Mouse (Mus musculus) CH12.LX (cell line): ENCODE data around the gene Cisd2. TPM values are rescaled to one million over a fixed set of nuclear protein-coding genes. Genes with fewer than 3 reads are reported as not detected.

Experiments used
- DNase-seq: peaks from one replicate; pipeline ENCODE4 v3.0.0-alpha.2; 2013; ENCODE audit errors: extremely low read depth
- H3K27ac ChIP-seq: 2 replicates; pipeline ENCODE4 v1.5.1; 2012; ENCODE audit warnings: low read depth, mild to moderate bottlenecking, control low read depth, moderate library complexity; ENCODE audit not compliant: insufficient read depth
- H3K27me3 ChIP-seq: replicated peaks from 2 replicates; pipeline ENCODE3; 2012; ENCODE audit warnings: inconsistent platforms
- H3K36me3 ChIP-seq, 2 experiments: replicated peaks in 1 of 2; 2 replicates each; pipeline versions ENCODE3 to v1.6.1; 2012; ENCODE audit warnings: inconsistent platforms in 1 of 2, low read length in 1 of 2, mild to moderate bottlenecking in 1 of 2, mixed read lengths in 1 of 2, moderate library complexity in 1 of 2; ENCODE audit not compliant: control insufficient read depth in 1 of 2, insufficient read depth in 1 of 2
- H3K4me1 ChIP-seq, 2 experiments: 2 replicates each; pipeline ENCODE4 v1.6.1; 2012; ENCODE audit warnings: inconsistent platforms in 1 of 2, moderate library complexity in 1 of 2; ENCODE audit not compliant: insufficient read depth in 2 of 2, control insufficient read depth in 1 of 2
- H3K4me2 ChIP-seq: 2 replicates; pipeline ENCODE4 v1.6.1; 2012; ENCODE audit warnings: low read depth, mild to moderate bottlenecking, control low read depth; ENCODE audit not compliant: poor library complexity, insufficient read depth, severe bottlenecking
- H3K4me3 ChIP-seq, 3 experiments: fragments of 150-350 bp in 1 of 3; sonication (generic) in 1 of 3; replicated peaks in 1 of 3; 2 replicates each; pipeline versions ENCODE3 to v1.5.1; 2011 to 2012; ENCODE audit warnings: low read depth in 2 of 3, low read length in 2 of 3, mild to moderate bottlenecking in 2 of 3, moderate library complexity in 2 of 3, control low read depth in 1 of 3, improper control_type of control experiment in 1 of 3, inconsistent platforms in 1 of 3, mixed read lengths in 1 of 3; ENCODE audit not compliant: poor library complexity in 1 of 3
- H3K79me2 ChIP-seq: replicated peaks from 2 replicates; pipeline ENCODE4 v1.6.1; 2012; ENCODE audit warnings: mild to moderate bottlenecking, moderate library complexity; ENCODE audit not compliant: control insufficient read depth, poor library complexity, insufficient read depth, severe bottlenecking; ENCODE audit errors: extremely low read depth
- H3K9ac ChIP-seq: 2 replicates; pipeline ENCODE4 v1.6.1; 2012; ENCODE audit warnings: low read depth, mild to moderate bottlenecking, control low read depth, moderate library complexity; ENCODE audit not compliant: insufficient read depth
- H3K9me3 ChIP-seq: replicated peaks from 2 replicates; pipeline ENCODE3; 2012; ENCODE audit warnings: low read length, inconsistent platforms, mixed read lengths
- BHLHE40 ChIP-seq: IDR thresholded peaks from 2 replicates; pipeline ENCODE4 v1.6.1; 2011; ENCODE audit warnings: mild to moderate bottlenecking, low read depth, low read length, improper control_type of control experiment
- CHD1 ChIP-seq: IDR thresholded peaks from 2 replicates; pipeline ENCODE4 v1.6.1; 2012; ENCODE audit warnings: low read depth, low read length, improper control_type of control experiment, inconsistent platforms
- CHD2 ChIP-seq: IDR thresholded peaks from 2 replicates; pipeline ENCODE4 v1.6.1; 2011; ENCODE audit warnings: low read length, improper control_type of control experiment
- CTCF ChIP-seq, 2 experiments: IDR thresholded peaks in 1 of 2; conservative IDR thresholded peaks in 1 of 2; 2 replicates each; pipeline ENCODE4 v1.5.1; 2011 to 2012; ENCODE audit warnings: low read depth in 2 of 2, low read length in 2 of 2, improper control_type of control experiment in 1 of 2, inconsistent platforms in 1 of 2, mild to moderate bottlenecking in 1 of 2, moderate library complexity in 1 of 2
- ELF1 ChIP-seq: IDR thresholded peaks from 2 replicates; pipeline ENCODE4 v1.6.1; 2014; ENCODE audit warnings: low read depth, mild to moderate bottlenecking, inconsistent platforms, low read length, improper control_type of control experiment
- EP300 ChIP-seq: IDR thresholded peaks from 2 replicates; pipeline ENCODE4 v1.6.1; 2011; ENCODE audit warnings: low read length, improper control_type of control experiment
- ETS1 ChIP-seq: conservative IDR thresholded peaks from 2 replicates; pipeline ENCODE4 v1.6.1; 2012; ENCODE audit warnings: low read depth, mild to moderate bottlenecking, inconsistent platforms, low read length, improper control_type of control experiment, moderate library complexity
- HCFC1 ChIP-seq: IDR thresholded peaks from 2 replicates; pipeline ENCODE4 v1.6.1; 2012; ENCODE audit warnings: low read depth, mild to moderate bottlenecking, inconsistent platforms, low read length, improper control_type of control experiment
- IRF4 ChIP-seq: IDR thresholded peaks from 2 replicates; pipeline ENCODE4 v1.6.1; 2014; ENCODE audit warnings: low read depth, mild to moderate bottlenecking, inconsistent platforms, low read length, improper control_type of control experiment
- JUN ChIP-seq: IDR thresholded peaks from 2 replicates; pipeline ENCODE4 v1.6.1; 2011; ENCODE audit warnings: low read depth, mild to moderate bottlenecking, low read length, improper control_type of control experiment, moderate library complexity; ENCODE audit not compliant: insufficient read depth
- JUND ChIP-seq: conservative IDR thresholded peaks from 2 replicates; pipeline ENCODE4 v1.6.1; 2011; ENCODE audit warnings: low read depth, low read length, improper control_type of control experiment
- KAT2A ChIP-seq: IDR thresholded peaks from 2 replicates; pipeline ENCODE4 v1.6.1; 2012; ENCODE audit warnings: low read length, improper control_type of control experiment, inconsistent platforms; ENCODE audit not compliant: insufficient replicate concordance
- MAFK ChIP-seq: IDR thresholded peaks from 2 replicates; pipeline ENCODE4 v1.6.1; 2011; ENCODE audit warnings: low read length, improper control_type of control experiment; ENCODE audit not compliant: insufficient replicate concordance
- MXI1 ChIP-seq: IDR thresholded peaks from 2 replicates; pipeline ENCODE4 v1.6.1; 2011; ENCODE audit warnings: mild to moderate bottlenecking, low read depth, low read length, improper control_type of control experiment
- NELFE ChIP-seq: IDR thresholded peaks from 2 replicates; pipeline ENCODE4 v1.6.1; 2011; ENCODE audit warnings: low read depth, low read length, improper control_type of control experiment
- NRF1 ChIP-seq: IDR thresholded peaks from 2 replicates; pipeline ENCODE4 v1.6.1; 2014; ENCODE audit warnings: low read depth, mild to moderate bottlenecking, inconsistent platforms, low read length, improper control_type of control experiment, moderate library complexity
- POLR2A ChIP-seq: IDR thresholded peaks from 2 replicates; pipeline ENCODE4 v1.6.1; 2011; ENCODE audit warnings: low read depth, mild to moderate bottlenecking, improper control_type of control experiment, low read length
- POLR2AphosphoS2 ChIP-seq: IDR thresholded peaks from 2 replicates; pipeline ENCODE4 v1.6.1; 2011; ENCODE audit warnings: low read depth, low read length, improper control_type of control experiment
- RAD21 ChIP-seq: IDR thresholded peaks from 2 replicates; pipeline ENCODE4 v1.6.1; 2011; ENCODE audit warnings: low read depth, mild to moderate bottlenecking, low read length, improper control_type of control experiment, moderate library complexity
- RCOR1 ChIP-seq: conservative IDR thresholded peaks from 2 replicates; pipeline ENCODE4 v1.6.1; 2012; ENCODE audit warnings: low read depth, mild to moderate bottlenecking, inconsistent platforms, low read length, improper control_type of control experiment
- SIN3A ChIP-seq: IDR thresholded peaks from 2 replicates; pipeline ENCODE4 v1.6.1; 2012; ENCODE audit warnings: low read length, improper control_type of control experiment, inconsistent platforms
- SMC3 ChIP-seq: IDR thresholded peaks from 2 replicates; pipeline ENCODE4 v1.6.1; 2011; ENCODE audit warnings: low read depth, low read length, improper control_type of control experiment
- TBP ChIP-seq: conservative IDR thresholded peaks from 2 replicates; pipeline ENCODE4 v1.6.1; 2011; ENCODE audit warnings: low read depth, low read length, improper control_type of control experiment
- TCF12 ChIP-seq: IDR thresholded peaks from 2 replicates; pipeline ENCODE4 v1.6.1; 2014; ENCODE audit warnings: low read depth, mild to moderate bottlenecking, inconsistent platforms, low read length, improper control_type of control experiment
- UBTF ChIP-seq: IDR thresholded peaks from 2 replicates; pipeline ENCODE4 v1.6.1; 2012; ENCODE audit warnings: low read depth, mild to moderate bottlenecking, inconsistent platforms, low read length, improper control_type of control experiment, moderate library complexity
- USF1 ChIP-seq: IDR thresholded peaks from 2 replicates; pipeline ENCODE4 v1.6.1; 2014; ENCODE audit warnings: low read depth, mild to moderate bottlenecking, inconsistent platforms, low read length, improper control_type of control experiment
- USF2 ChIP-seq: conservative IDR thresholded peaks from 2 replicates; pipeline ENCODE4 v1.6.1; 2011; ENCODE audit warnings: low read depth, low read length, improper control_type of control experiment
- ZC3H11A ChIP-seq: IDR thresholded peaks from 2 replicates; pipeline ENCODE4 v1.6.1; 2012; ENCODE audit warnings: low read depth, mild to moderate bottlenecking, inconsistent platforms, low read length, improper control_type of control experiment
- ZMIZ1 ChIP-seq: IDR thresholded peaks from 2 replicates; pipeline ENCODE4 v1.6.1; 2012; ENCODE audit warnings: low read depth, mild to moderate bottlenecking, inconsistent platforms, low read length, improper control_type of control experiment
- ZNF384 ChIP-seq: IDR thresholded peaks from 2 replicates; pipeline ENCODE4 v1.6.1; 2012; ENCODE audit warnings: low read depth, low read length, improper control_type of control experiment, inconsistent platforms
- dilution Hi-C: fragments of 300-500 bp; cut with MboI; formaldehyde crosslinking; loops from 2 replicates; pipeline ENCODE4 v1.14.3; 2020; ENCODE audit warnings: low sequenced_read_pairs; ENCODE audit not compliant: extremely low pct_unique_long_range_greater_than_20kb, extremely low pct_ligation_motif_present
- in situ Hi-C: fragments of 300-500 bp; cut with MboI; formaldehyde crosslinking; loops from 3 replicates; pipeline ENCODE4 v1.14.3; 2019; ENCODE audit warnings: low sequenced_read_pairs, low pct_ligation_motif_present, low pct_unique_long_range_greater_than_20kb, mixed read lengths
- polyA plus RNA-seq: library from polyadenylated mRNA; unstranded; fragments of >175 nt; gene quantifications from 2 replicates; pipeline ENCODE4 v1.2.1, GENCODE M21; 2012; ENCODE audit warnings: low read depth; ENCODE audit not compliant: insufficient read length
- total RNA-seq, 2 experiments: library from RNA; depleted of rRNA; stranded (reverse); fragments of 300-350 nt in 1 of 2; fragments of >200 nt in 1 of 2; gene quantifications; 2 replicates each; pipeline ENCODE4 v1.2.3; 2012 to 2014

Gene Cisd2
- total and polyA plus RNA-seq, 3 experiments = 36.4 to 62.0 (median 58.2) TPM

- DNase-seq = no peak
- Histone ChIP-seq H3K4me1 (peaks cover 0 to 21% of the 10 kb centered on the region in 2 experiments; a peak in 2 of 4 replicates), H3K27ac (no peak overlapping the region), H3K4me3 (peak overlapping the region; percentile 60 to 81 (median 69)), H3K4me2 (peak overlapping the region; percentile 81), H3K79me2 (peaks cover 19% of the 10 kb centered on the region), H3K9ac (peak overlapping the region; percentile 58), H3K27me3 (no peaks in the 10 kb centered on the region), H3K36me3 (peaks cover 5 to 30% of the 10 kb centered on the region in 2 experiments), H3K9me3 (no peaks in the 10 kb centered on the region)
- in situ Hi-C loops = no loop called here
- dilution Hi-C loops = no loop called here
- TF ChIP-seq ELF1 (no peak), TCF12 (no peak), RCOR1 (no peak), ZMIZ1 (no peak), ZC3H11A (no peak), NRF1 (no peak), IRF4 (no peak), SIN3A (no peak), KAT2A (no peak), ZNF384 (no peak), JUN (no peak), BHLHE40 (no peak), USF2 (no peak), ETS1 (no peak), POLR2AphosphoS2 (no peak), CTCF (conservative IDR thresholded peaks at IDR 0.05 in 1 of 2, IDR thresholded peaks at IDR 0.05 in 1 of 2; ENCODE audit: low read depth in 2 of 2, low read length in 2 of 2) (no peak), MXI1 (no peak), RAD21 (no peak)
Measured at GRCm38 (mm10) chr3:135436901-135437616, 13.3 kb upstream of the Cisd2 start.

- DNase-seq = peak; percentile 83
- Histone ChIP-seq H3K27me3 (no peaks in the 10 kb centered on the region), H3K36me3 (peaks cover 0 to 13% of the 10 kb centered on the region in 2 experiments), H3K4me3 (peak overlapping the region; percentile 62 to 82 (median 76)), H3K27ac (peak overlapping the region; percentile 89), H3K79me2 (peaks cover 53% of the 10 kb centered on the region), H3K4me2 (peak overlapping the region; percentile 99), H3K9me3 (no peaks in the 10 kb centered on the region), H3K4me1 (peaks cover 3 to 60% of the 10 kb centered on the region in 2 experiments; a peak in 3 of 4 replicates), H3K9ac (peak overlapping the region; percentile 72)
- dilution Hi-C loops (no loop called here), in situ Hi-C loops (no loop called here)
- TF ChIP-seq USF1 = peak; percentile 92
- TF ChIP-seq ZMIZ1 = peak; percentile 77
- peak; percentile 87 for TF ChIP-seq TBP
- TF ChIP-seq JUND = no peak
- TF ChIP-seq ZC3H11A = no peak
- peak; percentile 85 for TF ChIP-seq ELF1
- TF ChIP-seq HCFC1 = peak; percentile 70
- TF ChIP-seq USF2 = peak; percentile 54; the same call in 1 of the 2 replicates
- no peak for TF ChIP-seq UBTF
- peak; percentile 98 for TF ChIP-seq NELFE
- no peak for TF ChIP-seq EP300
- no peak for TF ChIP-seq RCOR1
- TF ChIP-seq CHD1 = no peak
- peak; percentile 97 for TF ChIP-seq POLR2A
- no peak for TF ChIP-seq SIN3A
- no peak for TF ChIP-seq SMC3
- TF ChIP-seq CHD2 = no peak; the same call in 1 of the 2 replicates
- no peak for TF ChIP-seq MAFK
- peak; percentile 89 for TF ChIP-seq NRF1
Measured at GRCm38 (mm10) chr3:135422856-135423607, 693 bp downstream of the Cisd2 start.
